Mouse (Mus musculus) midbrain, embryonic 14.5 days (tissue): ENCODE results near the gene Wdr27. TPM values are rescaled to one million over a fixed set of nuclear protein-coding genes. Genes with fewer than 3 reads are reported as not detected.
"Not testable (repeated sequence)": the region's sequence is repeated elsewhere in the genome, so short reads cannot be mapped to it uniquely, and the experiment has no call there.

ENCODE experiments used
- ATAC-seq: fragments of 200-750 bp; cut with Nextera tagmentation; 2 replicates; pipeline ENCODE4 v1.8.0; 2017; ENCODE audit warnings: moderate number of reproducible peaks, moderate library complexity; ENCODE audit not compliant: low FRiP score, low TSS enrichment
- DNase-seq: peaks from one replicate; pipeline ENCODE4 v3.0.0-alpha.2; 2015
- H3K27ac ChIP-seq: fragments of 300-500 bp; sonication (generic); replicated peaks from 2 replicates; pipeline ENCODE4 v1.5.1; 2014; ENCODE audit warnings: mild to moderate bottlenecking, low read depth, low read length, moderate library complexity
- H3K27me3 ChIP-seq: fragments of 300-500 bp; sonication (generic); 2 replicates; pipeline ENCODE4 v1.6.1; 2014; ENCODE audit warnings: low read length, control low read depth, mixed read lengths; ENCODE audit not compliant: control insufficient read depth, insufficient read depth
- H3K36me3 ChIP-seq: fragments of 300-500 bp; sonication (generic); 2 replicates; pipeline ENCODE4 v1.6.1; 2014; ENCODE audit warnings: low read length, control low read depth; ENCODE audit not compliant: control insufficient read depth, insufficient read depth
- H3K4me1 ChIP-seq: fragments of 300-500 bp; sonication (generic); 2 replicates; pipeline ENCODE4 v1.6.1; 2014; ENCODE audit warnings: mild to moderate bottlenecking, antibody characterized with exemption, low read length, control low read depth; ENCODE audit not compliant: control insufficient read depth, insufficient read depth
- H3K4me2 ChIP-seq: fragments of 300-500 bp; sonication (generic); 2 replicates; pipeline ENCODE4 v1.6.1; 2014; ENCODE audit warnings: mild to moderate bottlenecking, low read length, moderate library complexity
- H3K4me3 ChIP-seq: fragments of 300-500 bp; sonication (generic); replicated peaks from 2 replicates; pipeline ENCODE4 v1.5.1; 2014; ENCODE audit warnings: low read depth, low read length
- H3K9ac ChIP-seq: fragments of 300-500 bp; sonication (generic); replicated peaks from 2 replicates; pipeline ENCODE4 v1.6.1; 2014; ENCODE audit warnings: mild to moderate bottlenecking, low read length, moderate library complexity
- H3K9me3 ChIP-seq: fragments of 300-500 bp; sonication (generic); 2 replicates; pipeline ENCODE4 v1.6.1; 2016; ENCODE audit warnings: low read length, control low read depth, mixed read lengths; ENCODE audit not compliant: control insufficient read depth
- WGBS: fragments of 180-500 bp; shearing (Covaris S2); extraction: QIAGEN DNeasy Blood & Tissue Kit; methylation state at CpG from one replicate; pipeline ENCODE4 v1.1.7; 2014; 5-methylcytosine and 5-hydroxymethylcytosine counted together
- polyA plus RNA-seq: library from polyadenylated mRNA; unstranded; fragments of >200 nt; fragmentation: Nextera tagmentation; extraction: Ambion mirVana; gene quantifications from 2 replicates; pipeline ENCODE4 v1.2.1, GENCODE M21; 2014

Gene Wdr27
- polyA plus RNA-seq, 1 experiment from 2014 or later: 9.6 TPM

DNA sequence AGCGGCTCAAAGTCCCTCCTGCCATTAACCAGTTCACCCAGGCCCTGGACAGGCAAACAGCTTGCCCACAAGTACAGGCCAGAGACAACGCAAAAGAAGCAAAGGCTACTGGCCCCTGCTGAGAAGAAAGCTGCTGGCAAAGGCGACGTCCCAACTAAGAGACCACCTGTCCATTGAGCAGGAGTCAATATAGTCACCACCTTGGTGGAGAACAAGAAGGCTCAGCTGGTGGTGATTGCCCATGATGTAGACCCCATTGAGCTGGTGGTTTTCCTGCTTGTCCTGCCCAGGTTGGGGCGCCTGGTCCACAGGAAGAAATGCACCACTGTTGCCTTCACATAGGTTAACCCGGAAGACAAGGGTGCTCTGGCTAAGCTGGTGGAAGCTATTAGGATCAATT lies 777 bp downstream of the Wdr27 start:
- Histone ChIP-seq H3K9ac (peak overlapping the region; percentile 86; the same call in 1 of the 2 replicates), H3K36me3 (peaks cover 20% of the 10 kb centered on the region), H3K4me3 (peak overlapping the region; percentile 59), H3K4me1 (peaks cover 16% of the 10 kb centered on the region), H3K4me2 (peak overlapping the region; percentile 78)
- not testable (repeated sequence) for H3K9me3 ChIP-seq, ATAC-seq, H3K27ac ChIP-seq, H3K27me3 ChIP-seq, DNase-seq
- WGBS: 60% methylated on average over 6 of the region's 6 CpGs

DNA sequence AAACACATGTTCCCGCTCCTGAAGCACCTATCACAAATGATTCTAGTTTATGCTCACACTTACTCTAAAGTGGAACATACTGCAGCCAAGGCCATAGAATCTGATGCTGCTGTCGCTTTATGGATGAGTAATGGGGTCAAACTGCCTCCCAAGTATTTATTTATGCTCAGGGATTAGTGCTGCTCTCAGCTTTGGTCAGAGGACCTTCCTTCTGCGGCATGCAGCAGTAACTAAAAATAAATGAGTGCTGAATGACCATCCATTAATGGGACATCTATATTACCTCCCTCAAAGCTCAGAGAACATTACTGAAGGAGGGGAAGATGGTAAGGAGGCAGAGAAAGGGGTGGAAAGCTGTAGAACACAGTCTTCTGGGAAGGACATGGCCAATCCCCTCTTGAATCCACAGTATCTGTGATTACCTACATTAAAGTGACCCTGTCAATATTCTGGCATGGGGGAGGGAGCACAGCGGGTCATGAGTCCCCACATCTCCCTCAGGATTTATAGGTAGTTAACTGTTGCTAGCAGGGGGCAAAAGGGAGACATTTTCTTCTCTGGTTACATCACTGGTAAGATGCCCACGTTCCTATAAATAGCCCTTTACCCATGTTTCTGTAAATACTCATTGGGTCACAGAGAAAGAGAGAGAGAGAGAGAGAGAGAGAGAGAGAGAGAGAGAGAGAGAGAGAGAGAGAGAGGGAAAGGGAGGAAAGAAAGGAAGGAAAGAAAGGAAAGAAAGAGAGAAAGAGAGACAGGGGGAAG lies 6.9 kb downstream of the Wdr27 start:
- DNase-seq: no peak
- H3K4me2 ChIP-seq: no peak overlapping the region
- no peaks in the 10 kb centered on the region for H3K4me1 ChIP-seq
- H3K9ac ChIP-seq: no peak overlapping the region
- no peak overlapping the region for H3K4me3 ChIP-seq
- 75% methylated on average over 5 of the region's 5 CpGs for WGBS
- H3K36me3 ChIP-seq: no peaks in the 10 kb centered on the region
- ATAC-seq: no peak
- H3K27me3 ChIP-seq: no peaks in the 10 kb centered on the region
- no peak overlapping the region for H3K27ac ChIP-seq
- H3K9me3 ChIP-seq: no peaks in the 10 kb centered on the region

- H3K27ac ChIP-seq, H3K4me1 ChIP-seq: not testable (repeated sequence)
- 92% methylated on average over 14 of the region's 14 CpGs for WGBS
Measured at GRCm38 (mm10) chr17:14935280-14935679, 7.7 kb downstream of the Wdr27 start.

GRCm38 (mm10) chr17:14931469-14931868 lies 11.5 kb downstream of the Wdr27 start:
- Histone ChIP-seq H3K4me1 (no peaks in the 10 kb centered on the region), H3K9ac (no peak overlapping the region), H3K36me3 (no peaks in the 10 kb centered on the region), H3K4me2 (no peak overlapping the region), H3K27me3 (no peaks in the 10 kb centered on the region), H3K27ac (no peak overlapping the region), H3K9me3 (no peaks in the 10 kb centered on the region), H3K4me3 (no peak overlapping the region)
- DNase-seq: no peak
- no peak for ATAC-seq
- WGBS: 84% methylated on average over 5 of the region's 5 CpGs

More at GRCm38 (mm10) chr17:14935280-14935679, 7.7 kb downstream of the Wdr27 start:
- H3K36me3 ChIP-seq, H3K9ac ChIP-seq, DNase-seq, H3K4me3 ChIP-seq, H3K27me3 ChIP-seq, ATAC-seq, H3K4me2 ChIP-seq, H3K9me3 ChIP-seq: not testable (repeated sequence)

DNA sequence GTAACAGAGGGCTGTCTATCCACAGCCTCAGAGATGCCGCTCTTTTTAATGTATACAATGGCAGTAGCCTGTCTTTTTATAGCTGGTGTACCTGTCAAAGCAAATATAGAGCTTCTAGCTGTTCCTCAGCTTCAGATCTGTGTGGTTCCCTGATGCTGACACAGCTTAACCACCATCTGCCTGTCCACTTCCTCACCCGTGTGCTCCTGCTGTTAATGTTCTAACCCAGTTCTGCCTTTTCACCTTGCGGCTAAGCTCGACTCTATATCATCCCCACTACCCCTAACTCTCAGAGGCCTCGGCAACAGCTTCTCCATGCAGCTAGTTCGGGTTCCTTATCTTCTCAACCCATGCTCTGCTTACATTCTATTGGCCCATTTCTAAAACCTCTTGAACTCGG lies 12.3 kb downstream of the Wdr27 start:
- Histone ChIP-seq H3K36me3 (no peaks in the 10 kb centered on the region), H3K27me3 (no peaks in the 10 kb centered on the region), H3K9me3 (no peaks in the 10 kb centered on the region), H3K4me1 (no peaks in the 10 kb centered on the region), H3K4me3 (no peak overlapping the region), H3K4me2 (no peak overlapping the region), H3K27ac (no peak overlapping the region), H3K9ac (no peak overlapping the region)
- ATAC-seq: no peak
- 91% methylated on average over 7 of the region's 7 CpGs for WGBS
- no peak for DNase-seq

- 71% methylated on average over 5 of the region's 5 CpGs for WGBS
- Histone ChIP-seq H3K36me3 (no peaks in the 10 kb centered on the region), H3K9ac (no peak overlapping the region), H3K4me2 (no peak overlapping the region), H3K9me3 (no peaks in the 10 kb centered on the region), H3K4me1 (no peaks in the 10 kb centered on the region), H3K27ac (no peak overlapping the region), H3K27me3 (no peaks in the 10 kb centered on the region), H3K4me3 (no peak overlapping the region)
- DNase-seq (no peak), ATAC-seq (no peak)
Measured at GRCm38 (mm10) chr17:14928631-14929030, 14.3 kb downstream of the Wdr27 start.

GRCm38 (mm10) chr17:14927644-14928218 lies 15.2 kb downstream of the Wdr27 start:
- DNase-seq: no peak
- H3K27me3 ChIP-seq: no peaks in the 10 kb centered on the region
- H3K9ac ChIP-seq: no peak overlapping the region
- H3K9me3 ChIP-seq: no peaks in the 10 kb centered on the region
- H3K4me2 ChIP-seq: no peak overlapping the region
- H3K36me3 ChIP-seq: no peaks in the 10 kb centered on the region
- H3K27ac ChIP-seq: no peak overlapping the region
- WGBS: 83% methylated on average over 8 of the region's 8 CpGs
- no peak for ATAC-seq
- no peaks in the 10 kb centered on the region for H3K4me1 ChIP-seq
- no peak overlapping the region for H3K4me3 ChIP-seq

GRCm38 (mm10) chr17:14921582-14921981 lies 21.4 kb downstream of the Wdr27 start:
- no peak overlapping the region for H3K27ac ChIP-seq
- H3K27me3 ChIP-seq: no peaks in the 10 kb centered on the region
- H3K4me3 ChIP-seq: no peak overlapping the region
- ATAC-seq: no peak
- no peaks in the 10 kb centered on the region for H3K9me3 ChIP-seq
- DNase-seq: no peak
- no peak overlapping the region for H3K4me2 ChIP-seq
- H3K4me1 ChIP-seq: no peaks in the 10 kb centered on the region
- 82% methylated on average over 6 of the region's 6 CpGs for WGBS
- H3K9ac ChIP-seq: no peak overlapping the region
- no peaks in the 10 kb centered on the region for H3K36me3 ChIP-seq

GRCm38 (mm10) chr17:14917866-14918265 lies 25.1 kb downstream of the Wdr27 start:
- H3K9ac ChIP-seq: no peak overlapping the region
- no peak overlapping the region for H3K27ac ChIP-seq
- H3K4me2 ChIP-seq: no peak overlapping the region
- H3K4me1 ChIP-seq: no peaks in the 10 kb centered on the region
- no peaks in the 10 kb centered on the region for H3K27me3 ChIP-seq
- H3K9me3 ChIP-seq: no peaks in the 10 kb centered on the region
- H3K36me3 ChIP-seq: no peaks in the 10 kb centered on the region
- WGBS: 91% methylated on average over 8 of the region's 8 CpGs
- DNase-seq (no peak), ATAC-seq (no peak)
- no peak overlapping the region for H3K4me3 ChIP-seq
